In the genomic region with DNA sequence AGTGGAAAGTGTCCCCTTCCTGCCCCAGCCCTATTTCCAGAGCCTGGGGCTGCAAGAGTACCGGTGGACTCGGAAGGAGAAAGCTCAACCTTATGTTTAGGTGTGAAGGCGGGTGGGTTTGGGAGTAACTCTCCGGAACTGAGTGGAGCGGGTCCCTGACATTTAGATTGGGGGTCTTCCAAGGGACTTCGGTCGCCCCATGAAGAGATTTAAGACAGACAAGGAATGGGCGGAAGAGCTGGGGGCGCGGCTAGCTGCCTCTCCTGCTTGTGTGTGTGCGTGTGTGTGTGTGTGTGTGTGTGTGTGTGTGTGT, we compare ENCODE assay signal across 8 mouse cellular contexts.
DNase-seq lines count a peak whose midpoint lies in the region; ATAC-seq and TF ChIP-seq lines count a peak whose summit lies in the region.

No protein-coding gene starts in this region.

- whole genome bisulfite sequencing in liver, embryonic 15.5 days (ENCODE audit: insufficient replicate concordance), result 6% methylated on average over 11 of the region's 11 CpGs

- H3K9ac ChIP-seq in liver, embryonic 15.5 days, result no peak overlapping the region

- H3K27ac ChIP-seq in testis, adult 2 months (ENCODE audit: control insufficient read depth, insufficient read depth, low read depth, low read length), result peak overlapping the region; percentile 45; the same call in 1 of the 2 replicates
- no peak overlapping the region for H3K27ac ChIP-seq in liver, embryonic 15.5 days (replicated peaks)

- no peaks in the 10 kb centered on the region for H3K9me3 ChIP-seq in liver, embryonic 15.5 days (replicated peaks)

- TF ChIP-seq POLR2A in testis, adult 2 months (IDR thresholded peaks at IDR 0.05; ENCODE audit: control insufficient read depth, low read depth, low read length), result no peak

- TF ChIP-seq CTCF in testis, adult 2 months (IDR thresholded peaks at IDR 0.05; ENCODE audit: control insufficient read depth, insufficient read depth, insufficient replicate concordance, low read depth, low read length), result no peak

- no peaks in the 10 kb centered on the region for H3K36me3 ChIP-seq in testis, adult 2 months (ENCODE audit: control insufficient read depth, insufficient read depth, low read length)
- no peaks in the 10 kb centered on the region for H3K36me3 ChIP-seq in liver, embryonic 15.5 days (replicated peaks)

- DNase-seq in adrenal gland, adult 2 months, result peak; percentile 20
- DNase-seq in adrenal gland, postnatal 25 days, result no peak
- no peak for DNase-seq in testis, postnatal 14 days (ENCODE audit: low spot score)
- DNase-seq in frontal cortex, postnatal 14 days (ENCODE audit: low spot score in 2 of 2), result no peak
- DNase-seq in left cerebral cortex, adult 9 months (ENCODE audit: low spot score in 2 of 2), result no peak
- no peak for DNase-seq in thymus, postnatal 25 days

- peaks cover 9% of the 10 kb centered on the region for H3K4me1 ChIP-seq in testis, adult 2 months (ENCODE audit: control insufficient read depth, insufficient read depth, low read length)
- H3K4me1 ChIP-seq in liver, embryonic 15.5 days (replicated peaks), result peaks cover 27% of the 10 kb centered on the region

- H3K27me3 ChIP-seq in testis, adult 2 months (ENCODE audit: control insufficient read depth, insufficient read depth, low read length), result no peaks in the 10 kb centered on the region
- peaks cover 56% of the 10 kb centered on the region for H3K27me3 ChIP-seq in liver, embryonic 15.5 days

- peak overlapping the region; percentile 88 for H3K4me2 ChIP-seq in liver, embryonic 15.5 days

- ATAC-seq in liver, embryonic 15.5 days (ENCODE audit: insufficient read depth), result no peak

- H3K4me3 ChIP-seq in testis, adult 2 months (ENCODE audit: control insufficient read depth, low read depth, low read length), result peak overlapping the region; percentile 80
- peak overlapping the region; percentile 62 for H3K4me3 ChIP-seq in liver, embryonic 15.5 days (replicated peaks)
